ENCODE assay signal across 26 mouse cellular contexts in the genomic region with DNA sequence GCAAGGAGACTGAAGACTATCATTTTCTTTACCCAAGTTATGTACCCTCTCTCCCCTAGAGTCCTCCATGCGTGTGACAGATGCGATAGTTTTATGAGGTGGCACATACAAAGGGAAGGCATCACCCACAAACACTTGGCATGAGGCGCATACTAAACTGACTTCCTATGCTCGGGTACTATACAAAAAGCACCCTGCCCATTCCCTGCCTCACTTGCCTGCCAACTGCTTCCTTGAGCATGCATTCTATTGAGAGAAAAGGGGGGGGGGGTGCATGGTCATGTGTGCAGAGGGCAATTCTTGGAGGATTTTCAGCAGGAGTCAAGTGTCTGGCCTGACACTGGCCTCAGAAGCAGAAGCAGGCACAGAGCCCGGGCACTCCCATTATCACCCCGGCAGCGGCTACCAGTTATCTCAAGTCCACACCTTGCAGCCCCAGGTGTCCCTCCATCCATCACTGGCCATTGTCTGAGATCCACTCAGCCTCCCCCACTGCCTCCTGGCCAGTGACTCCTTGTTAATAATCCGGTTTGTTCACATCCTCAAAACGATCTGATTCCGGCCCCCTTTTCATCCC. TPM values are rescaled to one million over a fixed set of nuclear protein-coding genes. Genes with fewer than 3 reads are reported as not detected.
DNase-seq lines count a peak whose midpoint lies in the region; ATAC-seq and TF ChIP-seq lines count a peak whose summit lies in the region.
"Had no signal": no experiment of that assay in that cellular context is flagged by ENCODE, and none has a peak within 500 bp of the region (broad histone marks: within the 10 kb centered on the region; RNA-seq: fewer than 3 reads in every experiment).

No protein-coding gene starts in this region.

- H3K36me3 ChIP-seq in neural tube, embryonic 12.5 days: no peaks in the 10 kb centered on the region
- H3K36me3 ChIP-seq in hindbrain, postnatal 0 days (ENCODE audit: insufficient read depth, low read length): no peaks in the 10 kb centered on the region
- no peaks in the 10 kb centered on the region for H3K36me3 ChIP-seq in neural tube, embryonic 15.5 days
- H3K36me3 ChIP-seq: embryonic facial prominence, embryonic 15.5 days; forebrain, embryonic 10.5 days; heart, embryonic 13.5 days had no signal

- peak; percentile 16 for DNase-seq in left cerebral cortex, postnatal 4 days
- no peak for DNase-seq in left cerebral cortex, postnatal 36 days (ENCODE audit: low spot score in 2 of 2)
- DNase-seq in neural tube, embryonic 10.5 days (ENCODE audit: extremely low spot score, low spot score): no peak
- DNase-seq in hindbrain, postnatal 0 days (ENCODE audit: low spot score): peak; percentile 44
- DNase-seq in spleen, postnatal 10 days (ENCODE audit: low spot score in 2 of 2): no peak
- DNase-seq: adrenal gland, adult 2 months; adrenal gland, postnatal 25 days; cerebellum, adult 2 months; cerebellum, postnatal 14 days; embryo, embryonic 11 days; gastrocnemius, adult 2 months; gastrocnemius, postnatal 25 days; heart, postnatal 36 days had no signal

- no peak overlapping the region for H3K27ac ChIP-seq in neural tube, embryonic 12.5 days
- H3K27ac ChIP-seq in hindbrain, postnatal 0 days: no peak overlapping the region
- no peak overlapping the region for H3K27ac ChIP-seq in neural tube, embryonic 15.5 days (replicated peaks)
- H3K27ac ChIP-seq: embryonic facial prominence, embryonic 15.5 days; forebrain, embryonic 10.5 days; gastrocnemius, adult 2 months; heart, embryonic 13.5 days had no signal

- intact Hi-C loops in left cerebral cortex, postnatal 4 days (cut with DNase I): no loop called here
- intact Hi-C loops in left cerebral cortex, postnatal 36 days (cut with DNase I): no loop called here

- H3K4me2 ChIP-seq in neural tube, embryonic 12.5 days (replicated peaks): no peak overlapping the region
- H3K4me2 ChIP-seq in hindbrain, postnatal 0 days (ENCODE audit: low read depth, low read length): no peak overlapping the region
- no peak overlapping the region for H3K4me2 ChIP-seq in neural tube, embryonic 15.5 days
- H3K4me2 ChIP-seq: embryonic facial prominence, embryonic 15.5 days; heart, embryonic 13.5 days had no signal

- TF ChIP-seq CTCF in hindbrain, postnatal 0 days (IDR thresholded peaks at IDR 0.05; ENCODE audit: low read depth): no peak

- H3K9me3 ChIP-seq in neural tube, embryonic 12.5 days: no peaks in the 10 kb centered on the region
- no peaks in the 10 kb centered on the region for H3K9me3 ChIP-seq in hindbrain, postnatal 0 days (ENCODE audit: low read length)
- H3K9me3 ChIP-seq in neural tube, embryonic 15.5 days (replicated peaks): no peaks in the 10 kb centered on the region
- H3K9me3 ChIP-seq: embryonic facial prominence, embryonic 15.5 days; forebrain, embryonic 10.5 days; heart, embryonic 13.5 days had no signal

- H3K4me3 ChIP-seq in neural tube, embryonic 12.5 days: no peak overlapping the region
- no peak overlapping the region for H3K4me3 ChIP-seq in hindbrain, postnatal 0 days (ENCODE audit: low read length)
- H3K4me3 ChIP-seq in neural tube, embryonic 15.5 days (replicated peaks): no peak overlapping the region
- H3K4me3 ChIP-seq: embryonic facial prominence, embryonic 15.5 days; erythroblast, embryonic 14.5 days; forebrain, embryonic 10.5 days; gastrocnemius, adult 2 months; heart, embryonic 13.5 days had no signal

- peak; percentile 69 for ATAC-seq in neural tube, embryonic 12.5 days (ENCODE audit: low FRiP score, low read depth)
- ATAC-seq in hindbrain, postnatal 0 days: 0 out of 2 replicates have a peak, but pooled peaks have one; percentile 40
- ATAC-seq in neural tube, embryonic 15.5 days (ENCODE audit: low FRiP score): peak; percentile 42; the same call in 1 of the 2 replicates
- ATAC-seq: forebrain, embryonic 14.5 days had no signal

- H3K4me1 ChIP-seq in neural tube, embryonic 12.5 days: peaks cover 10% of the 10 kb centered on the region; the same call in 1 of the 2 replicates
- H3K4me1 ChIP-seq in hindbrain, postnatal 0 days (ENCODE audit: insufficient read depth, low read length): 0 out of 2 replicates have a peak, but pooled peaks cover 5% of the 10 kb centered on the region
- H3K4me1 ChIP-seq in neural tube, embryonic 15.5 days: peaks cover 14% of the 10 kb centered on the region

- H3K9ac ChIP-seq in neural tube, embryonic 12.5 days: no peak overlapping the region
- no peak overlapping the region for H3K9ac ChIP-seq in hindbrain, postnatal 0 days (replicated peaks; ENCODE audit: low read length)
- no peak overlapping the region for H3K9ac ChIP-seq in neural tube, embryonic 15.5 days (replicated peaks)
- H3K9ac ChIP-seq: embryonic facial prominence, embryonic 15.5 days; heart, embryonic 13.5 days had no signal

- WGBS in neural tube, embryonic 12.5 days: 64% methylated on average over 10 of the region's 10 CpGs
- WGBS in hindbrain, postnatal 0 days: 47% methylated on average over 10 of the region's 10 CpGs
- 56% methylated on average over 10 of the region's 10 CpGs for WGBS in neural tube, embryonic 15.5 days

- no peaks in the 10 kb centered on the region for H3K27me3 ChIP-seq in neural tube, embryonic 12.5 days (replicated peaks)
- H3K27me3 ChIP-seq in hindbrain, postnatal 0 days (ENCODE audit: insufficient read depth, low read length): no peaks in the 10 kb centered on the region
- no peaks in the 10 kb centered on the region for H3K27me3 ChIP-seq in neural tube, embryonic 15.5 days (replicated peaks)
- H3K27me3 ChIP-seq: embryonic facial prominence, embryonic 15.5 days; heart, embryonic 13.5 days had no signal

RNA-seq across cellular contexts. Expression of a gene that starts 44.7 kb away (rescaled TPM):
- total RNA-seq in left cerebral cortex, postnatal 4 days (2021): under 1 TPM; 0.38 to 0.44 TPM
- total RNA-seq in left cerebral cortex, postnatal 36 days (2021): not detected
- polyA plus RNA-seq in neural tube, embryonic 12.5 days (2016; fragmentation: Nextera tagmentation; extraction: Ambion mirVana): not detected in 2 replicates
- 0.18 and 0.26 TPM in 2 replicates for total RNA-seq in hindbrain, postnatal 0 days (2014; rRNA removed)
- polyA plus RNA-seq in hindbrain, postnatal 0 days (2015; fragmentation: Nextera tagmentation; extraction: Ambion mirVana): 0.08 TPM in 2 replicates
- polyA plus RNA-seq in neural tube, embryonic 15.5 days (2015; fragmentation: Nextera tagmentation; extraction: Ambion mirVana): 0.10 and 0.24 TPM in 2 replicates
- total RNA-seq: common myeloid progenitor, adult 5-6 weeks; gastrocnemius, adult 2 months; gastrocnemius, postnatal 25 days; granulocyte monocyte progenitor cell, adult 5-6 weeks; heart, adult 8-10 months; heart, postnatal 36 days had no signal
- polyA plus RNA-seq: cerebellum, adult 2 months; embryonic facial prominence, embryonic 11.5 days; erythroblast, embryonic 14.5 days; forebrain, embryonic 10.5 days; forebrain, embryonic 14.5 days; heart, postnatal 0 days had no signal

RNA-seq across cellular contexts. Expression of a gene that starts 46.3 kb away (rescaled TPM):
- not detected for total RNA-seq in left cerebral cortex, postnatal 4 days (2021)
- not detected for total RNA-seq in left cerebral cortex, postnatal 36 days (2021)
- polyA plus RNA-seq in neural tube, embryonic 12.5 days (2016; fragmentation: Nextera tagmentation; extraction: Ambion mirVana): not detected in 2 replicates
- not detected in 2 replicates for total RNA-seq in hindbrain, postnatal 0 days (2014; rRNA removed)
- not detected in 2 replicates for polyA plus RNA-seq in hindbrain, postnatal 0 days (2015; fragmentation: Nextera tagmentation; extraction: Ambion mirVana)
- polyA plus RNA-seq in neural tube, embryonic 15.5 days (2015; fragmentation: Nextera tagmentation; extraction: Ambion mirVana): not detected in 2 replicates
- total RNA-seq: adrenal gland, adult 2 months; adrenal gland, postnatal 25 days; common myeloid progenitor, adult 5-6 weeks; ES-E14; gastrocnemius, adult 2 months; gastrocnemius, postnatal 25 days; granulocyte monocyte progenitor cell, adult 5-6 weeks; heart, adult 8-10 months; heart, postnatal 36 days had no signal
- polyA plus RNA-seq: adrenal gland, adult 2 months; cerebellum, adult 2 months; embryonic facial prominence, embryonic 11.5 days; embryonic facial prominence, embryonic 15.5 days; erythroblast, embryonic 14.5 days; forebrain, embryonic 10.5 days; forebrain, embryonic 14.5 days; heart, embryonic 13.5 days; heart, postnatal 0 days had no signal

Comparison
In these comparisons a context has a peak if more than half of its experiments do, and no peak if none do; other contexts are left out.
1. DNase-seq: peak in left cerebral cortex, postnatal 4 days (single experiment) and hindbrain, postnatal 0 days (single experiment); none in left cerebral cortex, postnatal 36 days (0 of 2), neural tube, embryonic 10.5 days (single experiment) and spleen, postnatal 10 days (0 of 2).
2. Peak in every context shown above with its lines, with median percentiles within 50 percentile points of each other: ATAC-seq.